Mouse (Mus musculus): ENCODE measurements around the gene Dbp.

GRCm38 (mm10) chr7:45713396-45713795 lies 8.5 kb downstream of the Dbp start:
- TF ChIP-seq CTCF (IDR thresholded peaks at IDR 0.05; ENCODE audit: borderline replicate concordance, extremely low read depth, insufficient read depth, insufficient read length) (no peak), POLR2A (IDR thresholded peaks at IDR 0.05; ENCODE audit: borderline replicate concordance, extremely low read depth, insufficient read depth, insufficient read length, poor library complexity, severe bottlenecking) (no peak)

Measured in brain, embryonic 14.5 days (tissue).